Mouse (Mus musculus) activated CD4-positive, CD25-positive, alpha-beta regulatory T cell, adult 4 months (primary cell): ENCODE results near the gene Taar3. TPM values are rescaled to one million over a fixed set of nuclear protein-coding genes. Genes with fewer than 3 reads are reported as not detected.

Experiments used
- polyA plus RNA-seq, 2 experiments: library from polyadenylated mRNA; unstranded; fragments of 100-300 nt; shearing (Covaris generic); gene quantifications; one replicate each; pipeline ENCODE4 v1.2.1; 2017

Gene Taar3
- polyA plus RNA-seq, 2 experiments from 2014 or later: not detected

Other genes starting within 250 kb of the Taar3 start
- gene Rps12, start 162.3 kb upstream of the Taar3 start, polyA plus RNA-seq: 100 to 1,000 TPM; 116 to 930 TPM
- under 1 TPM in 1 of 2 experiments, not detected in 1; 0.25 TPM for gene Slc18b1, start 152.6 kb upstream of the Taar3 start, polyA plus RNA-seq
- gene Vnn3, start 98.1 kb upstream of the Taar3 start, polyA plus RNA-seq: not detected
- not detected for gene Vnn1, start 54.9 kb upstream of the Taar3 start, polyA plus RNA-seq
- not detected for gene Taar1, start 29.2 kb upstream of the Taar3 start, polyA plus RNA-seq
- not detected for gene Taar2, start 11.0 kb upstream of the Taar3 start, polyA plus RNA-seq
- not detected for gene Taar4, start 10.9 kb downstream of the Taar3 start, polyA plus RNA-seq
- not detected for gene Taar5, start 21.1 kb downstream of the Taar3 start, polyA plus RNA-seq
- gene Taar6, start 36.1 kb downstream of the Taar3 start, polyA plus RNA-seq: not detected
- gene Taar7a, start 43.9 kb downstream of the Taar3 start, polyA plus RNA-seq: not detected
- not detected for gene Taar7b, start 50.4 kb downstream of the Taar3 start, polyA plus RNA-seq
- gene Taar7d, start 77.7 kb downstream of the Taar3 start, polyA plus RNA-seq: not detected
- gene Taar7e, start 88.1 kb downstream of the Taar3 start, polyA plus RNA-seq: not detected
- not detected for gene Taar7f, start 100.0 kb downstream of the Taar3 start, polyA plus RNA-seq
- not detected for gene Taar8a, start 126.9 kb downstream of the Taar3 start, polyA plus RNA-seq
- not detected for gene Taar8b, start 142.7 kb downstream of the Taar3 start, polyA plus RNA-seq
- gene Taar8c, start 152.4 kb downstream of the Taar3 start, polyA plus RNA-seq: not detected
- not detected for gene Taar9, start 160.0 kb downstream of the Taar3 start, polyA plus RNA-seq
- 10 to 100 TPM; 23.3 to 33.2 TPM for gene Stx7, start 199.7 kb downstream of the Taar3 start, polyA plus RNA-seq